Mouse (Mus musculus) limb, embryonic 13.5 days (tissue): ENCODE measurements around the gene Pde4dip. TPM values are rescaled to one million over a fixed set of nuclear protein-coding genes. Genes with fewer than 3 reads are reported as not detected.

Source experiments
- ATAC-seq: fragments of 200-750 bp; cut with Nextera tagmentation; 2 replicates; pipeline ENCODE4 v1.8.0; 2017; ENCODE audit warnings: low read depth, moderate number of reproducible peaks, moderate TSS enrichment; ENCODE audit not compliant: low FRiP score
- H3K27ac ChIP-seq: fragments of 300-500 bp; sonication (generic); 2 replicates; pipeline ENCODE4 v1.5.1; 2015; ENCODE audit warnings: inconsistent platforms, mild to moderate bottlenecking, moderate library complexity
- H3K27me3 ChIP-seq: fragments of 300-500 bp; sonication (generic); 2 replicates; pipeline ENCODE4 v1.6.1; 2015; ENCODE audit warnings: mild to moderate bottlenecking, inconsistent platforms
- H3K36me3 ChIP-seq: fragments of 300-500 bp; sonication (generic); 2 replicates; pipeline ENCODE4 v1.6.1; 2015; ENCODE audit warnings: inconsistent platforms, mild to moderate bottlenecking, moderate library complexity
- H3K4me1 ChIP-seq: fragments of 300-500 bp; sonication (generic); 2 replicates; pipeline ENCODE4 v1.6.1; 2015; ENCODE audit warnings: inconsistent platforms
- H3K4me2 ChIP-seq: fragments of 300-500 bp; sonication (generic); replicated peaks from 2 replicates; pipeline ENCODE4 v1.6.1; 2015; ENCODE audit warnings: inconsistent platforms, mild to moderate bottlenecking, moderate library complexity
- H3K4me3 ChIP-seq: fragments of 300-500 bp; sonication (generic); 2 replicates; pipeline ENCODE4 v1.5.1; 2015; ENCODE audit warnings: moderate library complexity, mild to moderate bottlenecking, inconsistent platforms
- H3K9ac ChIP-seq: fragments of 300-500 bp; sonication (generic); 2 replicates; pipeline ENCODE4 v1.6.1; 2015; ENCODE audit warnings: mild to moderate bottlenecking, inconsistent platforms
- H3K9me3 ChIP-seq: fragments of 300-500 bp; sonication (generic); 2 replicates; pipeline ENCODE4 v1.6.1; 2016; ENCODE audit warnings: inconsistent platforms
- WGBS: fragments of 180-500 bp; shearing (Covaris S2); methylation state at CpG from one replicate; pipeline ENCODE4 v1.1.7; 2015; 5-methylcytosine and 5-hydroxymethylcytosine counted together
- polyA plus RNA-seq: library from polyadenylated mRNA; unstranded; fragments of >200 nt; fragmentation: Nextera tagmentation; extraction: Ambion mirVana; gene quantifications from 2 replicates; pipeline ENCODE4 v1.2.1, GENCODE M21; 2015

The Pde4dip gene
- polyA plus RNA-seq, 1 experiment from 2014 or later: 36.6 TPM

GRCm38 (mm10) chr3:97928968-97929858 is 40.7 kb upstream of the Pde4dip start:
- H3K4me1 ChIP-seq: peaks cover 44% of the 10 kb centered on the region
- H3K27me3 ChIP-seq: peaks cover 5% of the 10 kb centered on the region; the same call in 1 of the 2 replicates
- H3K4me3 ChIP-seq: no peak overlapping the region
- peaks cover 2% of the 10 kb centered on the region; the same call in 1 of the 2 replicates for H3K36me3 ChIP-seq
- H3K9me3 ChIP-seq: no peaks in the 10 kb centered on the region
- H3K9ac ChIP-seq: no peak overlapping the region
- WGBS: 61% methylated on average over 9 of the region's 9 CpGs
- 0 out of 2 replicates have a peak, but pooled peaks have one; percentile 59 for ATAC-seq
- no peak overlapping the region for H3K4me2 ChIP-seq
- H3K27ac ChIP-seq: no peak overlapping the region

- H3K27me3 ChIP-seq: peaks cover 5% of the 10 kb centered on the region; the same call in 1 of the 2 replicates
- no peak overlapping the region for H3K4me3 ChIP-seq
- no peaks in the 10 kb centered on the region for H3K9me3 ChIP-seq
- peaks cover 19% of the 10 kb centered on the region for H3K36me3 ChIP-seq
- no peak overlapping the region for H3K9ac ChIP-seq
- H3K4me2 ChIP-seq: no peak overlapping the region
- WGBS: 73% methylated on average over 4 of the region's 4 CpGs
- no peak for ATAC-seq
- peaks cover 29% of the 10 kb centered on the region for H3K4me1 ChIP-seq
- no peak overlapping the region for H3K27ac ChIP-seq
These were observed 38.8 kb upstream of the Pde4dip start for GRCm38 (mm10) chr3:97927322-97927721.

DNA sequence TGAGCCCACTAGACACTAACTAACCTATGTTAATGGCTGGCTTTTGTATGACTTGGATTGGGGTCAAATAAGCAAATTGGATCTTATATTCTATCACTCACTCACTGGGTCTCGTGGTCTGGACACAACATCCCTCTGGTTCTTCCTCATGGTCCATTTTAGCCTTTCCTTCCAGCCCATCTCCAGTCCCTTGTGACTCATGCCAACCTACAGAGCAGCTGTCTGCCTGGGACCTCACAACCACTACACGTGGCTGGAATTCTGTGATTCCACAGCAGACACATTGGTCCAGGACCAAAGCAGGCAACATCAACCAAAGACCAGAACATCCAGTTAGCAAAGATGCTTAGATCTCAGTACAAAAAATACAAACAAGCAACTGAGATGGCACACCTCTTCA is 36.7 kb upstream of the Pde4dip start:
- no peak overlapping the region for H3K9ac ChIP-seq
- no peak overlapping the region for H3K4me2 ChIP-seq
- no peak overlapping the region for H3K27ac ChIP-seq
- peaks cover 8% of the 10 kb centered on the region for H3K4me1 ChIP-seq
- 87% methylated on average over 2 of the region's 2 CpGs for WGBS
- no peaks in the 10 kb centered on the region for H3K9me3 ChIP-seq
- H3K27me3 ChIP-seq: no peaks in the 10 kb centered on the region
- no peak for ATAC-seq
- peaks cover 35% of the 10 kb centered on the region for H3K36me3 ChIP-seq
- no peak overlapping the region for H3K4me3 ChIP-seq

- Histone ChIP-seq H3K9ac (no peak overlapping the region), H3K27me3 (no peaks in the 10 kb centered on the region), H3K9me3 (no peaks in the 10 kb centered on the region), H3K4me1 (no peaks in the 10 kb centered on the region), H3K4me3 (no peak overlapping the region), H3K4me2 (no peak overlapping the region), H3K27ac (no peak overlapping the region), H3K36me3 (peaks cover 86% of the 10 kb centered on the region)
- 94% methylated on average over 10 of the region's 10 CpGs for WGBS
- no peak for ATAC-seq
These were observed 30.5 kb upstream of the Pde4dip start for GRCm38 (mm10) chr3:97918885-97919550.

DNA sequence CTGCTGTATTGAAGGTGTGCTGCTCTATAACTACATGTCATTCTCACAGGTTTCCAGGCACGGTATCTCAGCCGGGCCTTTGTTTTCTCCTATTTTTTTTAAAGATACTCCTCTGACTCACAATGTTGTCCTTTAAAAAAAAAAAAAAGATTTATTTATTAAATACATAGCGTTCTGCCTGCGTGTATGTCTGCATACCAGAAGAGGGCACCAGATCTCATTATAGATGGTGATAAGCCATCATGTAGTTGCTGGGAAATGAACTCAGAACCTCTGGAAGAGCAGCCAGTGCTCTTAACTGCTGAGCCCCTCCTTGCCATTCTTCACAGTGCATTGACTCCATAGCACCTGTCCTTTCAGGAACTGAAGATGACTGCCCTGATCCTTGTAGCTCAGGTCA is 26.6 kb upstream of the Pde4dip start:
- H3K27ac ChIP-seq: no peak overlapping the region
- ATAC-seq: no peak
- H3K9ac ChIP-seq: no peak overlapping the region
- no peak overlapping the region for H3K4me3 ChIP-seq
- no peaks in the 10 kb centered on the region for H3K9me3 ChIP-seq
- no peaks in the 10 kb centered on the region for H3K27me3 ChIP-seq
- WGBS: 78% methylated on average over 4 of the region's 4 CpGs
- H3K4me1 ChIP-seq: peaks cover 4% of the 10 kb centered on the region; the same call in 1 of the 2 replicates
- H3K4me2 ChIP-seq: no peak overlapping the region
- peaks cover 64% of the 10 kb centered on the region for H3K36me3 ChIP-seq

- Histone ChIP-seq H3K4me2 (no peak overlapping the region), H3K36me3 (peaks cover 45% of the 10 kb centered on the region), H3K27me3 (no peaks in the 10 kb centered on the region), H3K9me3 (no peaks in the 10 kb centered on the region), H3K4me1 (peaks cover 7% of the 10 kb centered on the region; the same call in 1 of the 2 replicates), H3K27ac (no peak overlapping the region), H3K4me3 (no peak overlapping the region), H3K9ac (no peak overlapping the region)
- 65% methylated on average over 7 of the region's 7 CpGs for WGBS
- no peak for ATAC-seq
These were observed 22.6 kb upstream of the Pde4dip start for GRCm38 (mm10) chr3:97911093-97911492.

GRCm38 (mm10) chr3:97909737-97910136 is 21.2 kb upstream of the Pde4dip start:
- WGBS: 50% methylated on average over 2 of the region's 2 CpGs
- Histone ChIP-seq H3K9ac (no peak overlapping the region), H3K4me2 (no peak overlapping the region), H3K27me3 (no peaks in the 10 kb centered on the region), H3K36me3 (peaks cover 32% of the 10 kb centered on the region), H3K27ac (no peak overlapping the region), H3K9me3 (no peaks in the 10 kb centered on the region), H3K4me1 (peaks cover 7% of the 10 kb centered on the region; the same call in 1 of the 2 replicates), H3K4me3 (no peak overlapping the region)
- no peak for ATAC-seq

GRCm38 (mm10) chr3:97901586-97901985 is 13.1 kb upstream of the Pde4dip start:
- 22% methylated on average over 5 of the region's 5 CpGs for WGBS
- Histone ChIP-seq H3K9ac (peak overlapping the region; percentile 96), H3K9me3 (no peaks in the 10 kb centered on the region), H3K27me3 (no peaks in the 10 kb centered on the region), H3K4me3 (peak overlapping the region; percentile 99), H3K27ac (no peak overlapping the region), H3K4me1 (peaks cover 18% of the 10 kb centered on the region), H3K4me2 (peak overlapping the region; percentile 93), H3K36me3 (no peaks in the 10 kb centered on the region)
- no peak for ATAC-seq

DNA sequence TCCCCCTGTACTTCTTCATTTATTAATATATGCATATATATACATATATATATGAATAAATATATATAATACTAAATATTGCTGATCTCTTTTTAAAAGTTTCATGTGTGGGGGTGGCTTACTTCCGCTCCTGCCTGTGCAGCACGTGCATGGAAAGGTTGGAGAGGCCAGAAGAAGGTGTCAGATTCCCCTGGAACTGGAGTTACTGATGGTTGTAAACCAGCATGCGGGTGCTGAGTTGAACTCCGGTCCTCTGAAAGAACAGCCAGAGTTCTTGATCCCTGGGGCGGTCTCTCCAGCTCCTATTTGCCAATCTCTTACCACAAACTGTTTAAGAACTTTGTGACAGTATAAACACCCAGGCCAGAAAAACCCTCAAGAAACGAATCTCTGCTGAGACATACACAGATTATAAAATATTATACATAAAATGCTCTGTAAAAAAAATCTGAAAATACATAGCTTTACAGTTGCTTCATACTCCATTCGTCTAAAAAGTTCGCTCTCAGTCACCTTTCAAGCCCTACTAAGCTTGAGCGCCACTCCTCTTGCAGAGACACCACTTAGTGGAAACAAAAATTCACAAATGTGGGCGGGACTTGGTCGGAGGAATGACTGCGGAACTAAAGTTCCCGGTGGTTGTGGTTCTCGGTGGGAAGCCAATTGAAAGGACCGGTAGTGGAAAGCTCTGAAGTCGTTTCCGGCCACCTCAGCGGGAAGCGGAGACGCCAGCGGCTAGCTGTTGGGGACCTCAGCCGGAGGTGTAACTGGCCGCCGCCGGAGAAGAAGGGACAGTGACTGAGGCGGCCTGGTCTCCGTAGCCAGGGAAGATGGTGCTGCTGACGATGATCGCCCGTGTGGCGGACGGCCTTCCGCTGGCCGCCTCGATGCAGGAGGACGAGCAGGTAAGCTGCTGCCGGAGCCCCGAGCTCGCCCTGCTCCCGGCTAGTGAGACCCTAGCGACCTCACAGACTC is 12.3 kb upstream of the Pde4dip start, which contains the start of gene Sec22b:
TSS of gene Sec22b (plus strand) at position 675 of the 975 bp plus-strand sequence.
- Histone ChIP-seq H3K9ac (peak within 1 kb of the TSS; percentile 96), H3K36me3 (no peaks in the 10 kb centered on the region), H3K27me3 (no peaks in the 10 kb centered on the region), H3K4me1 (peaks cover 18% of the 10 kb centered on the region), H3K4me3 (peak within 1 kb of the TSS; percentile 99), H3K4me2 (peak within 1 kb of the TSS; percentile 93), H3K27ac (peak within 1 kb of the TSS; percentile 33; the same call in 1 of the 2 replicates), H3K9me3 (no peaks in the 10 kb centered on the region)
- peak; percentile 84 for ATAC-seq
- WGBS: 1% methylated on average over 41 of the region's 41 CpGs

- no peaks in the 10 kb centered on the region for H3K36me3 ChIP-seq
- no peak for ATAC-seq
- no peaks in the 10 kb centered on the region for H3K9me3 ChIP-seq
- no peak overlapping the region for H3K9ac ChIP-seq
- H3K27ac ChIP-seq: no peak overlapping the region
- WGBS: 37% methylated on average over 3 of the region's 3 CpGs
- H3K4me2 ChIP-seq: no peak overlapping the region
- no peak overlapping the region for H3K4me3 ChIP-seq
- H3K27me3 ChIP-seq: no peaks in the 10 kb centered on the region
- H3K4me1 ChIP-seq: peaks cover 14% of the 10 kb centered on the region
These were observed 9.9 kb upstream of the Pde4dip start for GRCm38 (mm10) chr3:97898381-97898780.

DNA sequence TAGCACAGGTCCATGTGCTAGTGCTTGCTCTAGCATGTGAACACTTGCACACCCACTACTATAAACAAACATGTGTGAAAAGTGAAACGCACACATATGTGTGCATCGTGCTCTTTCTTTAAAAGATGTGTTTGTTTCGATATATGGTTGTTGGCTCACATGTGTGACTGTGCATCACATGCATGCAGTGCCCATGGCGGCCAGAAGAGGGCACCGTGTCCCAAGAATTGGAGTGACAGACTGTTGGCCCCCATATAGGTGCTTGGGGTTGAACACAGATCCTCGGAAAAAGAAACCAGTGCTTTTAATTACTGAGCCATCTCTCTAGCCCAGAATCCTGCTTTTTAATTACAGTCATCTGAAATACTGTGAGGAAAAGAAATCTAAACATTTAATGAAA is 6.2 kb upstream of the Pde4dip start:
- ATAC-seq: no peak
- WGBS: 50% methylated on average over 6 of the region's 6 CpGs
- no peaks in the 10 kb centered on the region for H3K36me3 ChIP-seq

More for the DNA sequence above, 6.2 kb upstream of the Pde4dip start:
- no peaks in the 10 kb centered on the region for H3K9me3 ChIP-seq
- H3K4me3 ChIP-seq: no peak overlapping the region
- H3K27me3 ChIP-seq: peaks cover 20% of the 10 kb centered on the region
- no peak overlapping the region for H3K27ac ChIP-seq
- no peak overlapping the region for H3K9ac ChIP-seq
- H3K4me1 ChIP-seq: no peaks in the 10 kb centered on the region
- H3K4me2 ChIP-seq: no peak overlapping the region
